Mouse (Mus musculus) midbrain, postnatal 0 days (tissue): Measurements from ENCODE around the gene Cabp1. TPM values are rescaled to one million over a fixed set of nuclear protein-coding genes. Genes with fewer than 3 reads are reported as not detected.
"Not testable (repeated sequence)": the region's sequence is repeated elsewhere in the genome, so short reads cannot be mapped to it uniquely, and the experiment has no call there.

ENCODE experiments used
- ATAC-seq: fragments of 200-750 bp; cut with Nextera tagmentation; 2 replicates; pipeline ENCODE4 v1.8.0; 2017; ENCODE audit warnings: moderate number of reproducible peaks, mild to moderate bottlenecking, moderate TSS enrichment, moderate library complexity; ENCODE audit not compliant: low FRiP score
- DNase-seq: peaks from one replicate; pipeline ENCODE4 v3.0.0-alpha.2; 2015; ENCODE audit warnings: low spot score
- H3K27ac ChIP-seq: fragments of 300-500 bp; sonication (generic); 2 replicates; pipeline ENCODE4 v1.5.1; 2014; ENCODE audit warnings: low read depth, mild to moderate bottlenecking, low read length, mixed read lengths
- H3K27me3 ChIP-seq: fragments of 300-500 bp; sonication (generic); 2 replicates; pipeline ENCODE4 v1.6.1; 2014; ENCODE audit warnings: low read length, control low read depth, mixed read lengths; ENCODE audit not compliant: insufficient read depth
- H3K36me3 ChIP-seq: fragments of 300-500 bp; sonication (generic); 2 replicates; pipeline ENCODE4 v1.6.1; 2014; ENCODE audit warnings: low read length, control low read depth, mixed read lengths; ENCODE audit not compliant: insufficient read depth
- H3K4me1 ChIP-seq: fragments of 300-500 bp; sonication (generic); 2 replicates; pipeline ENCODE4 v1.6.1; 2014; ENCODE audit warnings: mild to moderate bottlenecking, control low read depth, antibody characterized with exemption, low read length, mixed read lengths; ENCODE audit not compliant: insufficient read depth
- H3K4me2 ChIP-seq: fragments of 300-500 bp; sonication (generic); 2 replicates; pipeline ENCODE4 v1.6.1; 2014; ENCODE audit warnings: low read depth, mild to moderate bottlenecking, low read length, mixed read lengths; ENCODE audit not compliant: poor library complexity, severe bottlenecking
- H3K4me3 ChIP-seq: fragments of 300-500 bp; sonication (generic); 2 replicates; pipeline ENCODE4 v1.5.1; 2014; ENCODE audit warnings: low read depth, mild to moderate bottlenecking, low read length, moderate library complexity
- H3K9ac ChIP-seq: fragments of 300-500 bp; sonication (generic); replicated peaks from 2 replicates; pipeline ENCODE4 v1.6.1; 2014; ENCODE audit warnings: mild to moderate bottlenecking, low read length, moderate library complexity, mixed read lengths; ENCODE audit not compliant: poor library complexity, severe bottlenecking
- H3K9me3 ChIP-seq: fragments of 300-500 bp; sonication (generic); 2 replicates; pipeline ENCODE4 v1.6.1; 2016; ENCODE audit warnings: low read length, control low read depth
- CTCF ChIP-seq: IDR thresholded peaks from 2 replicates; pipeline ENCODE4 v1.5.1; 2016; ENCODE audit warnings: antibody characterized with exemption, mild to moderate bottlenecking
- WGBS: fragments of 180-500 bp; shearing (Covaris S2); extraction: QIAGEN DNeasy Blood & Tissue Kit; methylation state at CpG from one replicate; pipeline ENCODE4 v1.1.7; 2014; 5-methylcytosine and 5-hydroxymethylcytosine counted together
- polyA plus RNA-seq: library from polyadenylated mRNA; unstranded; fragments of >200 nt; fragmentation: Nextera tagmentation; extraction: Ambion mirVana; gene quantifications from 2 replicates; pipeline ENCODE4 v1.2.1, GENCODE M21; 2015
- total RNA-seq: library from RNA; depleted of rRNA; stranded (reverse); fragments of >200 nt; gene quantifications from 2 replicates; pipeline ENCODE4 v1.2.3, GENCODE M21; 2014

Gene Cabp1
- total and polyA plus RNA-seq, 2 experiments from 2014 or later, result 12.7 to 15.5 TPM

DNA sequence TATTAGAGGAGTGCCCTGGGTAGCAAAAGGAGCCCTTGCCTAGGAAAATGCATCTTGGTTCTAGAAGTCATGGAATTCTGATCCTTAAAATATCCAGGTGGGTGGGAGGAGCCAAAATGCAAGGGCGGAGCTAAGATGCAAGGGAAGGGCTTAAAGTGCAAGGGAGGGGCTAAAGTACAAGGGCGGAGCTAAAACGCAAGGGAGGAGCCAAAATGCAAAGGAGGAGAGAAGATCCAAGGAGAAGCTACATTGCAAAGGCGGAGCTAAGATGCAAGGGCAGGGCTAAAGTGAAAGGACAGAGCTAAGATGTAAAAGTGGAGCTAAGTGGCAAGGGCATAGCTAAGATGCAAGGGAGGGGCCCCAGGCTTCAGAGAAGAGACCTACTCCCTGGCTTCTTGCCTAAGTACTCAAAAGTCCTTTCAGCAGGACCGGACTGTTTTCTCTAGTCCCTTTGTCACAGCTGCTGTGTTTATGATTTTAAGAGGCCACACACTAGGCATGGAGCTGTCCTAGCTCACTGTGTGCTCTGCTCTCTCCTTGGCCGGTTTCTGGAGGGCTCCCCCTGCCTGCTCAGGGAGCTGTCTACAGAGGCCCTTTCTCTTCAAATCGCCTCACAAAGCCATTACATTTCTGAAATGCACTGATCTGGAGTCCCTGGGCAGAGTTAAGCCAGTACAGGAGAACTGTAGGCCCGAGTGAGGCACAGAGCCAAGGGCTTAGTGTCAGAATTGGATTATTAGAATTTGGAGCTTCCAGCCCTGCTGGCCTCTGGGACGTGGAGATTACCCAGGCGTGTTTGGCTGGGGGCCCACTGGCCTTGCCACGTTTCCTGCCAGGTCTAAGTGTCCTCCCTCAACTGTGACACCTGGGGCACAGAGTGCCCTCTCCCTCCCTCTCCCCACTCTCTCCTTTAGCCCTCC lies 28.0 kb downstream of the Cabp1 start:
- 0 out of 2 replicates have a peak overlapping the region, but pooled peaks have one; percentile 7 for H3K27ac ChIP-seq
- no peaks in the 10 kb centered on the region for H3K36me3 ChIP-seq
- DNase-seq (peak; percentile 77), ATAC-seq (no peak; the same call in 1 of the 2 replicates)
- 35% methylated on average over 11 of the region's 11 CpGs for WGBS
- no peak overlapping the region for H3K4me3 ChIP-seq
- H3K9ac ChIP-seq, result no peak overlapping the region
- TF ChIP-seq CTCF, result peak; percentile 46
- H3K4me1 ChIP-seq, result no peaks in the 10 kb centered on the region
- no peaks in the 10 kb centered on the region for H3K27me3 ChIP-seq
- H3K4me2 ChIP-seq, result no peak overlapping the region
- H3K9me3 ChIP-seq, result no peaks in the 10 kb centered on the region

- Histone ChIP-seq H3K27ac (no peak overlapping the region), H3K27me3 (no peaks in the 10 kb centered on the region), H3K4me2 (no peak overlapping the region), H3K4me1 (no peaks in the 10 kb centered on the region), H3K36me3 (no peaks in the 10 kb centered on the region), H3K9me3 (no peaks in the 10 kb centered on the region), H3K9ac (no peak overlapping the region), H3K4me3 (no peak overlapping the region)
- DNase-seq (no peak), ATAC-seq (no peak)
- peak; percentile 63 for TF ChIP-seq CTCF
- WGBS, result 63% methylated on average over 9 of the region's 9 CpGs
These were observed 28.8 kb downstream of the Cabp1 start for GRCm38 (mm10) chr5:115165351-115165750.

GRCm38 (mm10) chr5:115164446-115164845 lies 29.7 kb downstream of the Cabp1 start:
- not testable (repeated sequence) for H3K27me3 ChIP-seq, H3K36me3 ChIP-seq, H3K4me1 ChIP-seq, H3K27ac ChIP-seq, H3K4me2 ChIP-seq, H3K4me3 ChIP-seq, H3K9me3 ChIP-seq, H3K9ac ChIP-seq, DNase-seq, ATAC-seq
- WGBS, result 90% methylated on average over 4 of the region's 4 CpGs

- Histone ChIP-seq H3K4me3 (no peak overlapping the region), H3K9ac (no peak overlapping the region), H3K9me3 (no peaks in the 10 kb centered on the region), H3K36me3 (no peaks in the 10 kb centered on the region), H3K4me2 (no peak overlapping the region), H3K27me3 (no peaks in the 10 kb centered on the region), H3K4me1 (no peaks in the 10 kb centered on the region), H3K27ac (no peak overlapping the region)
- ATAC-seq, result no peak
- DNase-seq, result no peak
- 38% methylated on average over 8 of the region's 8 CpGs for WGBS
- TF ChIP-seq CTCF, result peak; percentile 63
These were observed 30.6 kb downstream of the Cabp1 start for GRCm38 (mm10) chr5:115163563-115163962.

GRCm38 (mm10) chr5:115161940-115162279 lies 32.3 kb downstream of the Cabp1 start:
- H3K4me1 ChIP-seq, H3K4me2 ChIP-seq, DNase-seq, H3K36me3 ChIP-seq, H3K27ac ChIP-seq, H3K9ac ChIP-seq, H3K4me3 ChIP-seq, ATAC-seq, H3K9me3 ChIP-seq, H3K27me3 ChIP-seq: not testable (repeated sequence)
- 80% methylated on average over 1 of the region's 1 CpGs for WGBS
